Mouse (Mus musculus) small intestine, adult 2 months (tissue): Measurements from ENCODE around the gene Prr29.

Experiments used
- CTCF ChIP-seq: fragments of 200-500 bp; IDR thresholded peaks from 2 replicates; pipeline ENCODE4 v1.5.1; 2012; ENCODE audit warnings: low read depth, mild to moderate bottlenecking, control low read depth, inconsistent platforms, low read length, moderate library complexity, mixed read lengths; ENCODE audit not compliant: insufficient replicate concordance, insufficient read length; ENCODE audit errors: extremely low read depth
- POLR2A ChIP-seq: fragments of 200-500 bp; IDR thresholded peaks from 2 replicates; pipeline ENCODE4 v1.6.1; 2012; ENCODE audit warnings: low read depth, mild to moderate bottlenecking, control low read depth, inconsistent platforms, low read length, moderate library complexity

- TF ChIP-seq CTCF (no peak), POLR2A (no peak)
Observed at GRCm38 (mm10) chr11:106351941-106352340, 13.3 kb upstream of the Prr29 start.
